Mouse (Mus musculus): ENCODE measurements around the gene Ranbp3.

DNA sequence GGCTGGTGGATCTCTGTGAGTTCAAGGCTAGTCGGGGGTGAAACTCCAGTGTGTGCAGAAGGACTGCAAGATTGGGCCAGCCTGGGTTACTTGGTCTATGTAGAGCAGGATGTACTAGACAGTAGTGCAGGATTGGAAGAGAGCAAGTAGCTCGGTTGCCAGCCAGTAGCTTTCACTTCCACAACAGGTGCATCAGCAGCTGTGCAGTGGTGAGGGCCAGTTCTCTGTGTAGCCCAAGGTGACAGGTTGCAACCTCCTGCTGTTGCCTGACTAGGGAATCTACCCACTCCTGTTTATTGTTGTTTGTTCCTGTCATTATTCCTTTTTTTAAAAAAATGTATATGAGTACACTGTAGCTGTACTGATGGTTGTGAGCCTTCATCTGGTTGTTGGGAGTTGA is 15.6 kb downstream of the Ranbp3 start:
- no peak for TF ChIP-seq CTCF (IDR thresholded peaks at IDR 0.05; ENCODE audit: low read depth, low read length)
- TF ChIP-seq POLR2A (IDR thresholded peaks at IDR 0.05; ENCODE audit: extremely low read depth, insufficient read depth, low read length) = no peak

All from liver, adult 2 months (tissue).